Mouse (Mus musculus) mature B cell (primary cell): ENCODE results near the gene Nt5c2.

Source experiments
- in situ Hi-C: fragments of 300-500 bp; cut with MboI; formaldehyde crosslinking; loops from 2 replicates; pipeline ENCODE4 v1.14.3; 2019

Nt5c2 gene

DNA sequence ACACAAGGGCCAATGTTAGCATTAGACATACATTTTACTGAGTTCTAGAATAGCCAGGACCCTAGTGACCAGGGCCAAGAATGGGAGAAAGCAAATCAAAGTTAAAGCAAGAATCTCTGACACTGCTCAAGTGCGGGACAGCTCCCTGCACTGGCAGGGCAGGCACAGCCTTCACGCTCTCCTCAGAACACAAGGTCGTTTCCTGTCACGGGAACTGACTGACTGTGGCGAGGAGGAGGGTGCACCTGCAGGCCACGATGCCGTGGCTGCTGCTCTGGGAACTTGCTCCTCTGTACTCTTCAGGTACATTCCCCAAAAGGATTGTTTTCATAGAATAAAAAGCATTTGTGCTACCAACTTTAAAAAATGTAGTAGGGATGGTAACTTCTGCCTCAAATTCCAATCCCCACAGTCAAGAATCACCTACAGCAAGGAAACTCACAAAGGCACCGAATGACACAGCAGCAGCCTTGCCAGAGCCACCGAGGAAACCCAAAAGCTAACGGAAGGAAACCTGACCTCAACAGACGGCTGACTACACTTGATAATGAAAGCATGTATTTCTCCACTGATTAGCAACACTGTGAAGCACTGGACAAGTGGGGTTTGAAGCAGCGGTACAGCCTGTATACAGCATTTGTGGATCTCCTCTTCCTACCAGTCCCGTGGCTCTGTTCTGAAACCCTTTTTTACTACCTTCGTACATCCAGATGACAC, 127.0 kb downstream of the Nt5c2 start:
- in situ Hi-C loops, result no loop called here

DNA sequence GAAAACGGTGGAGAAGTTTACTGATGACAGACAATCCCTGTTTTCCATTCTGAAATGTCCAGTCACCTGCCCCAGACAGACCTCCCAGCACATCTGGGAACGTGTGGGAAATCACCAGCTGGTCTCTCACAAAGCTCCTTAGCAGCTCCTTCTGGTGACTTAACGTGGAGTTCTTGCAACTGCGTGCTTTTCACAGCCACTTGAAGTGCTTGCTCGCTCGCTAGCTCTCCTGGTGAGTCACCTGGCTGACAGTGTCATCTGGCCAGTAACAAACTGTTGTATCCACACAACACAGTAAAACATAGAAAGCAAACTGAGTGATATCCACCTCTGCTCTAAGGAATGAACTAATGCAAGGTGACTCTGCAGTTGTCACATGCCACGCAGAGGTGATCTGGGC, 128.1 kb downstream of the Nt5c2 start:
- in situ Hi-C loops, result no loop called here

GRCm38 (mm10) chr19:46885365-46885764, 129.6 kb downstream of the Nt5c2 start:
- in situ Hi-C loops, result no loop called here

DNA sequence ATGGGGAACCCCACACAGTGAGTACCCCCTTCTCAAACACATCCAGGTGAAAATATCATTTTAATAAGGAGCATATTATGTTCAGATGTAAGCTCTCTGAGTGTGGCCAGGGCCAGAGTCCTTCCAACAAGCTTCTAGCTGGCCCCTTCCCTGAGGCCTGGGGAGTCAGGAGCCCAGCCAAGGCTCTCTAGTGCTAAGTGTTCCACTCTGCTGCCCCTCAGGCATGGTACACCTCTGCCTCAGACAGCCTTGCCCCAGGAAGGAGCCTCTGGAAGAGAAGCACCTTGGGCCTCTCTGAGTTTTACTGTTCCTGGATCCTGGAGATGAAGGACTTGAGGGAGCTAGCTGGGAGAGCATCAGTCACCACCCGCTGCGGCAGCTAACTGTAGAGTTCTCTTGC, 135.1 kb downstream of the Nt5c2 start:
- in situ Hi-C loops, result loop anchor here (5.0 to 10.0 kb wide), 2 partner anchors 112 to 115 kb away; partner anchors contain the start of gene Cnnm2

DNA sequence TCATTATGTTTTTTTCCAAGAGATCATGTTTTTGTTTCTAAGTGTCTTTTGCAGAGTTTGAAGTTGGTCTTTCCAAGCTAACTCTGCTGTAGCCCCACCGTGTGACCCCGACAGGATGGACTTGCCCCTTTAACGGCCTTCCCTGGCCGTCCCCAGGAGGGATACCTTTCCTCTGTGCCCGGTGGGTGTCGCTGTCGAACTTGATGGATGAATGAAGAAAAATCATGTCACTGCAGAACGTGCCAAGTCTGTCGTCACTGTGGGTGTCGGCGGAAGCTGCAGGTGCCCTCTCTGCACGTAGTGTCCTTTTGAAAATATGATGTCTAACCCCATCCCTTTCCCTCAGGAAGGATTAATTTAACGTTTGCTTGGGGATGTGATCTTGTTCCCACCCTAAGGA, 136.6 kb downstream of the Nt5c2 start:
- in situ Hi-C loops, result loop anchor here (5.0 to 10.0 kb wide), 2 partner anchors 114 kb away; partner anchors contain the start of gene Cnnm2

DNA sequence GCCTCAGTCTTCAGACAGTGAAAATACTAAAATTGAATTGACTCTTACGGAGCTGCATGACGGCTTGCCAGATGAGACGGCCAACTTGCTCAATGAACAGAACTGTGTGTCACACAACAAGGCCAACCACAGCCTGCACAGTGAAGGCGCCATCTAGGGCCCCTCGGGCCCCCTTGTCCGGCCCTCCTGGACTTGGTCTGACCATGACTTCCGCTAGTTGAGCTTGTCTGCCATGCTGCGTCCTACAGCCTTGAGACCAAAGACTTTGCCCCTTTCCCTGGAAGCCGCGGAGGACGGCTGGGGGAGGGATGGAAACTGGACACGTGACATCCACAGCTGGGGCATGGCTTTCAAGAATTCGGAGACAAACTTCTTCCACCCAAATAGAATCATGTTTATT, 137.1 kb downstream of the Nt5c2 start:
- in situ Hi-C loops, result loop anchor here (5.0 to 10.0 kb wide), 2 partner anchors 113 to 114 kb away; partner anchors contain the start of gene Cnnm2

GRCm38 (mm10) chr19:46875790-46876189, 139.2 kb downstream of the Nt5c2 start:
- in situ Hi-C loops, result loop anchor here (5.0 to 10.0 kb wide), 2 partner anchors 111 to 117 kb away; partner anchors contain the start of gene Cnnm2

DNA sequence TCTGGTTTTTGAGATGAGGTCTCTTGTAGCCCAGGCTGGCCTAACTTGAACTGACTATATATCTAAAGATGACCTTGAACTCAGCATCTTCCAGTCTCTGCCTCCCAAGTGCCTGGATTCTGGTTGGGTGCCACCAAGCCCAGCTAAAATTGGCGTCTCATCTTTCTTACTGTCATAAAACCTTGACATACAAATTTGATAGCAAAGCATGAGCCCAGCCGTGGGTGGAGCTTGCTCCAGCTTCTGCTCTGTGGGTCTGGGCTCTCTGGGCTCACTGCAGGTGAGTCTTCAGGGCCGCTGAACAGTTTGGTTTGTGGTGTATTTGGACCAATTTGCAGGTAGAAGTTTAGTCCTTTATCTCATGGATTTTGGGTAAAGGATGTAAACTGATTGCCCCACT, 141.0 kb downstream of the Nt5c2 start:
- in situ Hi-C loops, result loop anchor here (10.0 kb wide), 1 partner anchor 109 kb away; the partner anchor contains the start of gene Cnnm2

GRCm38 (mm10) chr19:46871651-46872050, 143.3 kb downstream of the Nt5c2 start:
- in situ Hi-C loops, result loop anchor here (10.0 kb wide), 1 partner anchor 107 kb away; the partner anchor contains the start of gene Cnnm2

- in situ Hi-C loops, result loop anchor here (10.0 kb wide), 1 partner anchor 106 kb away; the partner anchor contains the start of gene Cnnm2
These were observed 143.9 kb downstream of the Nt5c2 start for GRCm38 (mm10) chr19:46871096-46871495.

DNA sequence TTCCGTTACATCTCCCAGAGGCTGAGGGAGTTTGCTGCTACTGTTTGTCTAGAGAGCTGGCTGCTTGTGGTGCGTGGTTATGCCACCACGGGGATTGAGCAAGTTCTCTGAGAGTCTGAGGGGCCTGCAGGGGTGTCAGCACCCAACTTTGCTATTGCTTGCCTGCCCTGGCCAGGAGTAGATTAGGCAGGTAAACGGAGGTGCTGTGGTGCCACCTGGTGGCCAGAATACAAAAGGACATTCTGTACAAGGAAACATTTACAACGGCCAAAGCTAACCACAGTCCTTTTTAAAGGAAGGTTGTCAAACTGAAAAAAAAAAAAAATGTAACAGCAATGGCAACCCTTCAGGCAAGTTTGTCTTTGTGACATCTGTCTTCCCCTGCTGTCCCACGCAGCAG, 145.4 kb downstream of the Nt5c2 start:
- in situ Hi-C loops, result loop anchor here (10.0 kb wide), 1 partner anchor 205 kb away; no protein-coding TSS in a partner anchor

GRCm38 (mm10) chr19:46869049-46869448, 145.9 kb downstream of the Nt5c2 start:
- in situ Hi-C loops, result loop anchor here (10.0 kb wide), 1 partner anchor 204 kb away; no protein-coding TSS in a partner anchor

DNA sequence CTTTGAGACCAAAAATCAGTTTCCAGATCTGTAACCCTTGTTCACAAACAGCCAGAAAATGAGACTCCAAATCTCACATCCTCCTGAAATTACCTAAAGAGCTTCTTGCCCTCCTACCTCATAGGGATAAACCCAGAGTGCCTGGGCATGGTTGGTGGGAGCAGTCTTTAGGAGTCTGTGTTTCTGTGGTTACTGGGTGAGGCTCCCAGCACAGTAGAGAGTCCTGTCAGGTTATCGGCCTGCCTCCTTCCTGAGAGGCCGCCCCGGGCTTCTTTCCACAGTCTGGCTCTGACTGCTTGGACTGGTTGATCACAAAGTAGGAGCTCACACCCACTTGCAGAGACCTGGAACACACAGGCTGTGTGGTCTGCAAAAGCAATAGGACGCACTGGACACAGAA, 149.6 kb downstream of the Nt5c2 start:
- in situ Hi-C loops, result loop anchor here (10.0 kb wide), 1 partner anchor 201 kb away; no protein-coding TSS in a partner anchor

DNA sequence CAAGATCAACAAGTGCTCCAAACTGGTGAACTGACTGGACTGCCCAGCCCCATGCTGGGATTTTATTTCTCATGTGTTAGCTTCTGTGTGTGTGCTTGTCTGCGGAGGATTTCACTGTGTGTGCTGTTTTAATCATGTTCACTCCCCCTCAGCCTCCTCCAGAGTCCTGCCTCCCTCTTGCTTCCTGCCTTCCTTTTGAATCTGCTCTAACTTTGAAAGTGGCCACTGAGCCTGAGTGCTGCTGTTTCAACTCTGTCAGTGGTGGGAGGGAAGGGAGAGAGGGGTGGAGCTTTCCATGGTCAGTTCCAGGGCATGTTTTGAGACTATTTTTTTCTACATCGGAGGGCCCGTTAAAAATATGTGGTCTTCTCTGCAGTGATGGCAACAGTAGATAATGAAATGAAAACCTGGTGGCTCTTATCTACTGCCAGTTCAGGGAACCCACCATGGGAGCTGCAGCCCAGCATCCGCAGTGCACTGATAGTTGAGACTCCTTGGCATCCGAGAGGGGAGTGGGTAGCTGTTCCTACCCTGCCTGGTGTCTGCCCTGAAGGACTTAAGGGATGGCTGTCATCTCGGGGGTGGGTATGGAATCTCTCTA, 150.1 kb downstream of the Nt5c2 start:
- in situ Hi-C loops, result loop anchor here (10.0 kb wide), 1 partner anchor 200 kb away; no protein-coding TSS in a partner anchor

DNA sequence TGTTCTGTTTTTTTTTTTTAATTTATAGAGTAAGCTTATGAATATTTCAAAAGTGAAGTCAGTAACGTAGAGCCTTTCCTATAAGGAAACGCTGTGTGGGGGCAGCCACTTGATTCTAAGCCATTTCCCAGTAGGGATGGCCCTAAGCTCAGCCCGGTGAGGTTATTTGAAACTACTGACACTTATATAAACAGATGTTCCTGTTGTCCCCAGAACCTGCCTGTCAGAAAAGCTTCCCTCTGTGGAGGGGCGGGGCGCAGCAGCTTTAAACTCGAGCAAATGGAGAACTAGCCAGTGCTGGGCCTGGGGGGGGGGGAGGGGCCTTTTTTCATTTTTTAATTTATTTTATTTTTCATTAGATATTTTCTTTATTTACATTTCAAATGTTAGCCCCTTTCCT, 150.9 kb downstream of the Nt5c2 start:
- in situ Hi-C loops, result loop anchor here (10.0 kb wide), 1 partner anchor 199 kb away; no protein-coding TSS in a partner anchor

DNA sequence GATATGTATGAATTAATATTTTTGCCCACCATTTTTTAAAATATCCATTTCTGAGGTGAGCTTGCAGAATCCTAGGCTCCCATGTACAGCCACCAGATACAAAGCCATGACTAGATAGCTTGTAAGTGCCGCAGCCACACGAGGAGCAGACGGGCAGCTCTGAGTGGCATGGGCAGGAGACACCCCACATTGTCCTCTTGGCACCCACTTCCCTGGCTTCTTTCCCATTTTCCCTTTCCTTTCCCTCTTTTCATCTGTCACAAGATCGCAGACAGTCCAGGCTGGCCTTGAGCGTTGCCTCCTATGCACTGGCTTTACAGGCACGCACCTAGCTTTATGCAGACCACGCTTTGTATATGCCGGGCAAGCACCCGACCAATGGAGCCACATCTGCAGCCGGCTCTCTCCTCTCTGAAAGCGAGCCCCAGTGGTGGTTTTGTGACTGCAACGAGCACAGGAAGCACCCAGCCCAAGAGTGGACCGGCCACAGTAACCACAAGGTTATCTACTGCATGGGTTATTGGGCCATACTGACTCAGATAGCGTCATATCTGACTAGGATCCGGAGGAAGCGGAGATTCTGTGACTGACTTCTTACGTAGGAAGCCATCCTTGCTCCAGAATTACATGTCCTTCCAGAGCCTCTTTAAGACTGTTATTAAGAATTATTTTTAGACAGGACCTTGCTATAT, 151.6 kb downstream of the Nt5c2 start:
- in situ Hi-C loops, result loop anchor here (10.0 kb wide), 1 partner anchor 199 kb away; no protein-coding TSS in a partner anchor

DNA sequence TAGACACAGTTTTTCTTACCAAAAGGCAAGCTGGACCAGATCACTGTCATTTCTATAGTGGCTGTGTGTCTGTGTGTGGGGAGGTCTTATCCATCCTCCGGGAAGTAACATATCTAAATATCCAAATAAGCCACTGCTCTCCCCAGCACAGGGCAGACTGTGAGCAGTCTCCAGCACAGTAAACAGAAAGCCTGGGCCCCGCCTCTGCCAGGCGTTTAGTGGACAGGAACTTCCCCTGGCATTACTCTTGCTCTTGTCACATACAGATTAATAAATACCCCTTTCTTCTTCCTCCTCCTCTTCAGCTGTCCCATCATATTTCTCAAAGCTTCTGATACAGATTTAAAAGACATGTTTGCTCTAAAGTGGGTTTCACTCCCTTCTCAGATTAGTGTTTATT, 152.4 kb downstream of the Nt5c2 start:
- in situ Hi-C loops, result loop anchor here (10.0 kb wide), 1 partner anchor 198 kb away; no protein-coding TSS in a partner anchor

DNA sequence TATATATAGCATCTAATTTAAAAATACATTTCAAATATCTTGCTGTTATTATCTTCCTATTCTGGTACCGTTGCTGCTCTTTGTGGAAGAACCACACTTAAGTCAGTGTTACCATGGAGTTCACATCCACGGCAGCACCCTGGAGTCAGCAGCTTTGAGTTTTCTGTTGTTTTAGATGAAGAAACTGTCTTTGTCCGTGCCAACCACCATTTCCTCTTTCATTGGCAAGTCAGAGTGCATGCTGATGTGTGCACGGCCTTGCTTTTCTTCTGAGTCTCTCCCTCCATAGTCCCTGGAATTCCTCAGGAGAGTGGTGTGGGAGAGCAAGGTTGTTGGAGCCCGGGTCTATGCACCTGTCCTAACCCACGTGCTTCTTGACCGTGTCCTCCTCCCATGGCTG, 156.8 kb downstream of the Nt5c2 start:
- in situ Hi-C loops, result no loop called here

DNA sequence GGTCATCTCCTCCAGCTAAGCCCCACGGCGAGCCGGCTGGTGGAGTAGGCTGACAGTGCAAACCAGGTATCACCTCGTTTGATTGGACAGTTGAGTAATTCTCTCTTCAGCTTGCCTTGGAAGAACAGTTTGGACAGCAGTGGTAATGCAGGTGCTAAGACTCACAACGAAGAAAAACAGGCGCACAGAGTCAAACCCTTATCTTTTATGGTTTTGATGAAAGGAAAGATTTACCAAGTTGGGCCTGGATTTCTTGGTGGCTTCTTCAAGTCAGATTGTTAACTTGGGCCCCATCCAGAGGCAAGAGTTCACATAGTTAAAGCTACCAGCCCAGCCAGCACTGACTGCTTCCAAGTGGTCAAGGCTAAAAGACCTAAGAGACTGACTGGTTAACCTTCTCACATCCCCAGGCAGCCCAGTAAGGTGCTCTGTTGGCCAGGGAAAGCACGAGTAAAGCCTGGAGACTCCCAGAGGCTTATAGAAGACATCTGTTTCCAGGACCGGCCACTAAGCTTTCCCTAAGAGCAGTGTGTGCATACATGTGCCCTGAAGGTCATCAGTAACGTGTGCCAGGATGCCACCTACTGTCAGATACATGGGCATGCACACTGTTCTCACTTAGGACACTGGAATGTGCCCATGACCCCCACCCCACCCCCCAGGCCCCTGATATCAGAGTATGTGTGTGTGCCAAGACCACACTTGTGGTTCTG, 157.5 kb downstream of the Nt5c2 start:
- in situ Hi-C loops, result no loop called here

GRCm38 (mm10) chr19:46856780-46857179, 158.2 kb downstream of the Nt5c2 start:
- in situ Hi-C loops, result no loop called here

GRCm38 (mm10) chr19:46856232-46856631, 158.7 kb downstream of the Nt5c2 start:
- in situ Hi-C loops, result no loop called here
